Comparison of ENCODE assay signal across 8 mouse cellular contexts in genomic region chr7:78912974-78913474, GRCm38 (mm10). TPM values are rescaled to one million over a fixed set of nuclear protein-coding genes. Genes with fewer than 3 reads are reported as not detected.
DNase-seq lines count a peak whose midpoint lies in the region; ATAC-seq and TF ChIP-seq lines count a peak whose summit lies in the region.

Isg20 (plus strand) TSS chr7:78913424.

- dilution Hi-C loops in CH12.LX (cut with MboI; ENCODE audit: extremely low pct_ligation_motif_present, extremely low pct_unique_long_range_greater_than_20kb, low sequenced_read_pairs): no loop called here

- H3K4me3 ChIP-seq in CH12.LX (replicated peaks in 1 of 3; ENCODE audit: low read depth in 2 of 3, low read length in 2 of 3, poor library complexity in 1 of 3): peak within 1 kb of the TSS; percentile 42 to 54 (median 53)
- H3K4me3 ChIP-seq in heart, embryonic 14.5 days (ENCODE audit: control insufficient read depth in 1 of 2, insufficient read depth in 1 of 2, low read depth in 1 of 2, low read length in 2 of 2): peak within 1 kb of the TSS; percentile 15 to 25
- H3K4me3 ChIP-seq in liver, embryonic 15.5 days (replicated peaks): peak within 1 kb of the TSS; percentile 65

- H3K79me2 ChIP-seq in CH12.LX (replicated peaks; ENCODE audit: control insufficient read depth, extremely low read depth, insufficient read depth, poor library complexity, severe bottlenecking): no peaks in the 10 kb centered on the region

- ATAC-seq in heart, embryonic 14.5 days (ENCODE audit: insufficient number of reproducible peaks, insufficient read depth, low FRiP score, low read depth): no peak
- ATAC-seq in liver, embryonic 15.5 days (ENCODE audit: insufficient read depth): no peak

- WGBS in heart, embryonic 14.5 days: 73% methylated on average over 5 of the region's 5 CpGs
- WGBS in liver, embryonic 15.5 days (ENCODE audit: insufficient replicate concordance): 58% methylated on average over 5 of the region's 5 CpGs

- peak within 1 kb of the TSS; percentile 20 for H3K9ac ChIP-seq in CH12.LX (ENCODE audit: insufficient read depth, low read depth)
- H3K9ac ChIP-seq in heart, embryonic 14.5 days (ENCODE audit: low read length): peak within 1 kb of the TSS; percentile 53; the same call in 1 of the 2 replicates
- peak within 1 kb of the TSS; percentile 72 for H3K9ac ChIP-seq in liver, embryonic 15.5 days

- no peak for TF ChIP-seq EP300 in CH12.LX (IDR thresholded peaks at IDR 0.05; ENCODE audit: low read length)

- TF ChIP-seq CTCF in CH12.LX (conservative IDR thresholded peaks at IDR 0.05 in 1 of 2, IDR thresholded peaks at IDR 0.05 in 1 of 2; ENCODE audit: low read depth in 2 of 2, low read length in 2 of 2): no peak

- TF ChIP-seq POLR2A in CH12.LX (IDR thresholded peaks at IDR 0.05; ENCODE audit: low read depth, low read length): no peak

- TF ChIP-seq RAD21 in CH12.LX (IDR thresholded peaks at IDR 0.05; ENCODE audit: low read depth, low read length): no peak

- H3K36me3 ChIP-seq in CH12.LX (replicated peaks in 1 of 2; ENCODE audit: control insufficient read depth in 1 of 2, insufficient read depth in 1 of 2, low read length in 1 of 2): peaks cover 15 to 40% of the 10 kb centered on the region in 2 experiments
- H3K36me3 ChIP-seq in heart, embryonic 14.5 days (ENCODE audit: control insufficient read depth, insufficient read depth, low read length): peaks cover 9% of the 10 kb centered on the region; the same call in 1 of the 2 replicates
- H3K36me3 ChIP-seq in liver, embryonic 15.5 days (replicated peaks): peaks cover 39% of the 10 kb centered on the region

- peak; percentile 90 for DNase-seq in heart, adult 11 months
- no peak for DNase-seq in heart, postnatal 10 days
- no peak for DNase-seq in CH12.LX (ENCODE audit: extremely low read depth)
- no peak for DNase-seq in T-cell, adult 2 months (ENCODE audit: low spot score)
- no peak for DNase-seq in right cerebral cortex, postnatal 4 days
- no peak for DNase-seq in kidney, postnatal 4 days

- no peaks in the 10 kb centered on the region for H3K27me3 ChIP-seq in CH12.LX (replicated peaks)
- H3K27me3 ChIP-seq in heart, embryonic 14.5 days (ENCODE audit: control insufficient read depth, insufficient read depth, low read length): no peaks in the 10 kb centered on the region
- no peaks in the 10 kb centered on the region for H3K27me3 ChIP-seq in liver, embryonic 15.5 days

- in situ Hi-C loops in CH12.LX (cut with MboI; ENCODE audit: low pct_ligation_motif_present, low pct_unique_long_range_greater_than_20kb, low sequenced_read_pairs): loop anchor here (25.0 kb wide), 1 partner anchor 449 kb away; no protein-coding TSS in a partner anchor

- peaks cover 19 to 61% of the 10 kb centered on the region in 2 experiments for H3K4me1 ChIP-seq in CH12.LX (ENCODE audit: control insufficient read depth in 1 of 2, insufficient read depth in 2 of 2)
- H3K4me1 ChIP-seq in heart, embryonic 14.5 days (ENCODE audit: control insufficient read depth in 2 of 2, insufficient read depth in 2 of 2, low read length in 2 of 2): peaks cover 12 to 15% of the 10 kb centered on the region in 2 experiments
- peaks cover 61% of the 10 kb centered on the region for H3K4me1 ChIP-seq in liver, embryonic 15.5 days (replicated peaks)

- peak within 1 kb of the TSS; percentile 70 for H3K4me2 ChIP-seq in CH12.LX (ENCODE audit: insufficient read depth, low read depth, poor library complexity, severe bottlenecking)
- peak within 1 kb of the TSS; percentile 66 for H3K4me2 ChIP-seq in heart, embryonic 14.5 days (ENCODE audit: low read length)
- peak within 1 kb of the TSS; percentile 80 for H3K4me2 ChIP-seq in liver, embryonic 15.5 days

- intact Hi-C loops in heart, postnatal 10 days (cut with DNase I): no loop called here

- no peaks in the 10 kb centered on the region for H3K9me3 ChIP-seq in CH12.LX (replicated peaks; ENCODE audit: low read length)
- H3K9me3 ChIP-seq in heart, embryonic 14.5 days (ENCODE audit: control insufficient read depth, low read length): no peaks in the 10 kb centered on the region
- no peaks in the 10 kb centered on the region for H3K9me3 ChIP-seq in liver, embryonic 15.5 days (replicated peaks)

- peak within 1 kb of the TSS; percentile 62 for H3K27ac ChIP-seq in CH12.LX (ENCODE audit: insufficient read depth, low read depth)
- H3K27ac ChIP-seq in heart, embryonic 14.5 days (replicated peaks in 1 of 2; ENCODE audit: control insufficient read depth in 1 of 2, insufficient read depth in 1 of 2, low read depth in 2 of 2, low read length in 2 of 2): no peak within 1 kb of the TSS
- peak within 1 kb of the TSS; percentile 91 for H3K27ac ChIP-seq in liver, embryonic 15.5 days (replicated peaks)

TF ChIP-seq in CH12.LX, 34 proteins besides CTCF, POLR2A, EP300 and RAD21:
- TF ChIP-seq MYC (IDR thresholded peaks at IDR 0.05; ENCODE audit: low read depth, low read length) (no peak), ZNF384 (IDR thresholded peaks at IDR 0.05; ENCODE audit: low read depth, low read length) (no peak), GABPA (IDR thresholded peaks at IDR 0.05; ENCODE audit: insufficient replicate concordance, low read depth, low read length) (no peak), JUN (IDR thresholded peaks at IDR 0.05; ENCODE audit: insufficient read depth, low read depth, low read length) (no peak), PAX5 (IDR thresholded peaks at IDR 0.05; ENCODE audit: low read length) (no peak), BHLHE40 (IDR thresholded peaks at IDR 0.05; ENCODE audit: low read depth, low read length) (no peak), RCOR1 (conservative IDR thresholded peaks at IDR 0.05; ENCODE audit: low read depth, low read length) (no peak), ZMIZ1 (IDR thresholded peaks at IDR 0.05; ENCODE audit: low read depth, low read length) (no peak), TCF12 (IDR thresholded peaks at IDR 0.05; ENCODE audit: low read depth, low read length) (no peak), ZKSCAN1 (IDR thresholded peaks at IDR 0.05; ENCODE audit: borderline replicate concordance, low read depth, low read length) (no peak), MAFK (IDR thresholded peaks at IDR 0.05; ENCODE audit: insufficient replicate concordance, low read length) (no peak), NELFE (IDR thresholded peaks at IDR 0.05; ENCODE audit: low read depth, low read length) (no peak)

RNA-seq across cellular contexts. Expression of gene Isg20, which starts in this region (rescaled TPM):
- 1 to 10 TPM; 5.4 to 5.5 TPM for total RNA-seq in heart, postnatal 10 days (2021)
- 35.0 and 44.2 TPM in 2 replicates for total RNA-seq in CH12.LX (2012; rRNA removed)
- total RNA-seq in CH12.LX (2014; rRNA removed): 5.6 and 6.9 TPM in 2 replicates
- polyA plus RNA-seq in CH12.LX (2012; ENCODE audit: insufficient read length, low read depth): 19.9 and 21.3 TPM in 2 replicates
- polyA plus RNA-seq in heart, embryonic 14.5 days (2014; fragmentation: Nextera tagmentation; extraction: Ambion mirVana): 1.9 and 3.2 TPM in 2 replicates
- 94.6 and 121 TPM in 2 replicates for polyA plus RNA-seq in liver, embryonic 15.5 days (2015; fragmentation: Nextera tagmentation; extraction: Ambion mirVana)

Comparison
In these comparisons a context has a peak if more than half of its experiments do, and no peak if none do; other contexts are left out.
1. H3K27ac ChIP-seq: peak in CH12.LX (single experiment) and liver, embryonic 15.5 days (single experiment); none in heart, embryonic 14.5 days (0 of 2).
2. H3K9ac ChIP-seq: peak in every context shown above with its lines; median percentile 72 in liver, embryonic 15.5 days; 53 in heart, embryonic 14.5 days; 20 in CH12.LX.
3. Peak in every context shown above with its lines, with median percentiles within 50 percentile points of each other: H3K4me2 ChIP-seq and H3K4me3 ChIP-seq.